Mouse (Mus musculus) lung, postnatal 0 days (tissue): Measurements from ENCODE around the gene Spint2.
A peak's percentile ranks its signal among the peaks of the same experiment; 100 is the strongest.

Experiments
- CTCF ChIP-seq: IDR thresholded peaks from 2 replicates; pipeline ENCODE4 v1.5.1; 2016; ENCODE audit warnings: antibody characterized with exemption, mild to moderate bottlenecking
- EP300 ChIP-seq: IDR thresholded peaks from 2 replicates; pipeline ENCODE4 v1.6.1; 2016; ENCODE audit warnings: antibody characterized with exemption, mild to moderate bottlenecking, control low read depth

- TF ChIP-seq CTCF (no peak), EP300 (peak; percentile 41; the same call in 1 of the 2 replicates)
Observed at GRCm38 (mm10) chr7:29282074-29282554, 402 bp upstream of the Spint2 start.
